Mouse (Mus musculus) cerebellum, adult 2 months (tissue): Measurements from ENCODE around the gene Arhgap35.

Source experiments
- CTCF ChIP-seq: fragments of 200-500 bp; IDR thresholded peaks from 2 replicates; pipeline ENCODE4 v1.5.1; 2011; ENCODE audit warnings: low read depth, mild to moderate bottlenecking, control low read depth, low read length, moderate library complexity, borderline replicate concordance; ENCODE audit not compliant: insufficient read depth
- POLR2A ChIP-seq: fragments of 200-500 bp; IDR thresholded peaks from 2 replicates; pipeline ENCODE4 v1.6.1; 2011; ENCODE audit warnings: low read length, control low read depth, borderline replicate concordance; ENCODE audit not compliant: insufficient read depth

- TF ChIP-seq POLR2A (no peak), CTCF (no peak)
These were observed 50.3 kb downstream of the Arhgap35 start for GRCm38 (mm10) chr7:16564491-16564890.
